ENCODE assay signal across 23 mouse cellular contexts in genomic region chr10:88797452-88797851, GRCm38 (mm10).
"Had no signal": no experiment of that assay in that cellular context is flagged by ENCODE, and none has a peak within 500 bp of the region (broad histone marks: within the 10 kb centered on the region; RNA-seq: fewer than 3 reads in every experiment).

No protein-coding gene starts in this region.

- H3K9me3 ChIP-seq: heart, embryonic 10.5 days; heart, embryonic 13.5 days; heart, embryonic 15.5 days; hindbrain, embryonic 13.5 days; hindbrain, embryonic 15.5 days; limb, embryonic 10.5 days; limb, embryonic 12.5 days; liver, embryonic 13.5 days had no signal

- DNase-seq: gastrocnemius, postnatal 14 days; gastrocnemius, postnatal 36 days; heart, adult 18-20 months; heart, postnatal 14 days; heart, postnatal 36 days; kidney, adult 18-20 months; kidney, adult 8-10 months; kidney, postnatal 10 days; kidney, postnatal 25 days; kidney, postnatal 4 days; liver; liver, embryonic 13.5 days had no signal

- H3K9ac ChIP-seq: heart, embryonic 13.5 days; heart, embryonic 15.5 days; hindbrain, embryonic 13.5 days; hindbrain, embryonic 15.5 days; limb, embryonic 12.5 days; liver, embryonic 13.5 days had no signal

- ATAC-seq: hindbrain, postnatal 0 days had no signal

- H3K4me1 ChIP-seq: heart, embryonic 10.5 days; heart, embryonic 13.5 days; heart, embryonic 15.5 days; hindbrain, embryonic 13.5 days; hindbrain, embryonic 15.5 days; limb, embryonic 10.5 days; limb, embryonic 12.5 days; liver, embryonic 13.5 days had no signal

- H3K27me3 ChIP-seq: heart, embryonic 13.5 days; heart, embryonic 15.5 days; hindbrain, embryonic 13.5 days; hindbrain, embryonic 15.5 days; limb, embryonic 12.5 days; liver, embryonic 13.5 days had no signal

- H3K27ac ChIP-seq: heart, embryonic 10.5 days; heart, embryonic 13.5 days; heart, embryonic 15.5 days; hindbrain, embryonic 13.5 days; hindbrain, embryonic 15.5 days; hindbrain, postnatal 0 days; layer of hippocampus, adult 2 months; left cerebral cortex, adult 2 months; limb, embryonic 10.5 days; limb, embryonic 12.5 days; liver, embryonic 13.5 days had no signal

- H3K4me2 ChIP-seq: heart, embryonic 13.5 days; heart, embryonic 15.5 days; hindbrain, embryonic 13.5 days; hindbrain, embryonic 15.5 days; limb, embryonic 12.5 days; liver, embryonic 11.5 days; liver, embryonic 13.5 days had no signal

- H3K4me3 ChIP-seq: heart, embryonic 10.5 days; heart, embryonic 13.5 days; heart, embryonic 15.5 days; hindbrain, embryonic 13.5 days; hindbrain, embryonic 15.5 days; layer of hippocampus, adult 2 months; left cerebral cortex, adult 2 months; limb, embryonic 10.5 days; limb, embryonic 12.5 days; liver, embryonic 13.5 days had no signal
